Mouse (Mus musculus): ENCODE results near the gene Msmp. TPM values are rescaled to one million over a fixed set of nuclear protein-coding genes. Genes with fewer than 3 reads are reported as not detected.
"Not testable (repeated sequence)": the region's sequence is repeated elsewhere in the genome, so short reads cannot be mapped to it uniquely, and the experiment has no call there.

Msmp gene
- polyA plus RNA-seq, 1 experiment from 2014 or later, result 1.8 TPM

GRCm38 (mm10) chr4:43612534-43612933 lies 28.2 kb upstream of the Msmp start:
- WGBS, result 47% methylated on average over 10 of the region's 10 CpGs
- H3K27me3 ChIP-seq (ENCODE audit: insufficient read depth, poor library complexity, severe bottlenecking), result no peaks in the 10 kb centered on the region
- H3K27ac ChIP-seq, result no peak overlapping the region
- no peaks in the 10 kb centered on the region for H3K36me3 ChIP-seq
- no peaks in the 10 kb centered on the region for H3K4me1 ChIP-seq
- DNase-seq (ENCODE audit: low spot score), result no peak
- no peak overlapping the region for H3K4me3 ChIP-seq
- no peaks in the 10 kb centered on the region for H3K9me3 ChIP-seq

- Histone ChIP-seq H3K36me3 (no peaks in the 10 kb centered on the region), H3K9me3 (no peaks in the 10 kb centered on the region), H3K4me1 (peaks cover 10% of the 10 kb centered on the region), H3K4me3 (no peak overlapping the region), H3K27me3 (ENCODE audit: insufficient read depth, poor library complexity, severe bottlenecking) (no peaks in the 10 kb centered on the region), H3K27ac (no peak overlapping the region)
- DNase-seq (ENCODE audit: low spot score), result no peak
- 52% methylated on average over 9 of the region's 9 CpGs for WGBS
Observed at GRCm38 (mm10) chr4:43604751-43605685, 20.7 kb upstream of the Msmp start.

- Histone ChIP-seq H3K4me3 (no peak overlapping the region), H3K36me3 (no peaks in the 10 kb centered on the region), H3K27me3 (ENCODE audit: insufficient read depth, poor library complexity, severe bottlenecking) (no peaks in the 10 kb centered on the region), H3K4me1 (peaks cover 10% of the 10 kb centered on the region), H3K27ac (no peak overlapping the region), H3K9me3 (no peaks in the 10 kb centered on the region)
- 57% methylated on average over 3 of the region's 3 CpGs for WGBS
- no peak for DNase-seq (ENCODE audit: low spot score)
Observed at GRCm38 (mm10) chr4:43604099-43604498, 19.8 kb upstream of the Msmp start.

GRCm38 (mm10) chr4:43600195-43600934 lies 16.1 kb upstream of the Msmp start:
- peaks cover 10% of the 10 kb centered on the region for H3K4me1 ChIP-seq
- H3K27ac ChIP-seq, result no peak overlapping the region
- no peaks in the 10 kb centered on the region for H3K9me3 ChIP-seq
- H3K27me3 ChIP-seq (ENCODE audit: insufficient read depth, poor library complexity, severe bottlenecking), result no peaks in the 10 kb centered on the region
- 76% methylated on average over 9 of the region's 9 CpGs for WGBS
- no peaks in the 10 kb centered on the region for H3K36me3 ChIP-seq
- H3K4me3 ChIP-seq, result no peak overlapping the region
- no peak for DNase-seq (ENCODE audit: low spot score)

GRCm38 (mm10) chr4:43598650-43599380 lies 14.5 kb upstream of the Msmp start:
- 83% methylated on average over 7 of the region's 7 CpGs for WGBS
- Histone ChIP-seq H3K36me3 (no peaks in the 10 kb centered on the region), H3K4me1 (no peaks in the 10 kb centered on the region), H3K27ac (no peak overlapping the region), H3K9me3 (no peaks in the 10 kb centered on the region), H3K4me3 (no peak overlapping the region), H3K27me3 (ENCODE audit: insufficient read depth, poor library complexity, severe bottlenecking) (no peaks in the 10 kb centered on the region)
- DNase-seq (ENCODE audit: low spot score), result no peak

- Histone ChIP-seq H3K9me3 (no peaks in the 10 kb centered on the region), H3K4me3 (no peak overlapping the region), H3K4me1 (no peaks in the 10 kb centered on the region), H3K27ac (no peak overlapping the region), H3K27me3 (ENCODE audit: insufficient read depth, poor library complexity, severe bottlenecking) (no peaks in the 10 kb centered on the region), H3K36me3 (no peaks in the 10 kb centered on the region)
- no peak for DNase-seq (ENCODE audit: low spot score)
- WGBS, result 83% methylated on average over 4 of the region's 4 CpGs
Observed at GRCm38 (mm10) chr4:43598200-43598599, 13.9 kb upstream of the Msmp start.

GRCm38 (mm10) chr4:43596597-43596996 lies 12.3 kb upstream of the Msmp start:
- H3K4me3 ChIP-seq; H3K27me3 ChIP-seq (ENCODE audit: insufficient read depth, poor library complexity, severe bottlenecking); H3K27ac ChIP-seq; DNase-seq (ENCODE audit: low spot score); H3K9me3 ChIP-seq; H3K36me3 ChIP-seq; H3K4me1 ChIP-seq: not testable (repeated sequence)
- 82% methylated on average over 2 of the region's 2 CpGs for WGBS

GRCm38 (mm10) chr4:43593453-43593852 lies 9.2 kb upstream of the Msmp start:
- no peaks in the 10 kb centered on the region for H3K27me3 ChIP-seq (ENCODE audit: insufficient read depth, poor library complexity, severe bottlenecking)
- H3K27ac ChIP-seq, result no peak overlapping the region
- H3K4me1 ChIP-seq, result no peaks in the 10 kb centered on the region
- no peaks in the 10 kb centered on the region for H3K9me3 ChIP-seq
- no peak for DNase-seq (ENCODE audit: low spot score)
- H3K36me3 ChIP-seq, result no peaks in the 10 kb centered on the region
- no peak overlapping the region for H3K4me3 ChIP-seq
- WGBS, result 68% methylated on average over 3 of the region's 3 CpGs

GRCm38 (mm10) chr4:43591961-43592360 lies 7.7 kb upstream of the Msmp start:
- no peak overlapping the region for H3K4me3 ChIP-seq
- H3K27me3 ChIP-seq (ENCODE audit: insufficient read depth, poor library complexity, severe bottlenecking), result no peaks in the 10 kb centered on the region
- H3K9me3 ChIP-seq, result no peaks in the 10 kb centered on the region
- DNase-seq (ENCODE audit: low spot score), result no peak
- no peaks in the 10 kb centered on the region for H3K36me3 ChIP-seq
- 71% methylated on average over 3 of the region's 3 CpGs for WGBS
- H3K4me1 ChIP-seq, result peaks cover 10% of the 10 kb centered on the region; the same call in 1 of the 2 replicates
- no peak overlapping the region for H3K27ac ChIP-seq

GRCm38 (mm10) chr4:43591543-43591942 lies 7.2 kb upstream of the Msmp start:
- Histone ChIP-seq H3K36me3 (no peaks in the 10 kb centered on the region), H3K4me3 (no peak overlapping the region), H3K27me3 (ENCODE audit: insufficient read depth, poor library complexity, severe bottlenecking) (no peaks in the 10 kb centered on the region), H3K9me3 (no peaks in the 10 kb centered on the region), H3K27ac (no peak overlapping the region), H3K4me1 (peaks cover 10% of the 10 kb centered on the region; the same call in 1 of the 2 replicates)
- DNase-seq (ENCODE audit: low spot score), result no peak
- 59% methylated on average over 5 of the region's 5 CpGs for WGBS

- Histone ChIP-seq H3K27me3 (ENCODE audit: insufficient read depth, poor library complexity, severe bottlenecking) (no peaks in the 10 kb centered on the region), H3K36me3 (peaks cover 22% of the 10 kb centered on the region), H3K4me3 (no peak overlapping the region), H3K9me3 (no peaks in the 10 kb centered on the region), H3K4me1 (peaks cover 35% of the 10 kb centered on the region), H3K27ac (no peak overlapping the region)
- 33% methylated on average over 7 of the region's 7 CpGs for WGBS
- no peak for DNase-seq (ENCODE audit: low spot score)
Observed at GRCm38 (mm10) chr4:43587681-43588080, 3.4 kb upstream of the Msmp start.

- Histone ChIP-seq H3K36me3 (peaks cover 34% of the 10 kb centered on the region), H3K27me3 (ENCODE audit: insufficient read depth, poor library complexity, severe bottlenecking) (no peaks in the 10 kb centered on the region), H3K27ac (no peak overlapping the region), H3K9me3 (no peaks in the 10 kb centered on the region), H3K4me1 (peaks cover 35% of the 10 kb centered on the region), H3K4me3 (no peak overlapping the region)
- DNase-seq (ENCODE audit: low spot score), result no peak
- WGBS, result 62% methylated on average over 8 of the region's 8 CpGs
Observed at GRCm38 (mm10) chr4:43586411-43586810, 2.1 kb upstream of the Msmp start.

GRCm38 (mm10) chr4:43585682-43586081 lies 1.4 kb upstream of the Msmp start:
- DNase-seq (ENCODE audit: low spot score), result no peak
- 51% methylated on average over 10 of the region's 10 CpGs for WGBS
- H3K27ac ChIP-seq, result peak overlapping the region; percentile 7; the same call in 1 of the 2 replicates

More at GRCm38 (mm10) chr4:43585682-43586081, 1.4 kb upstream of the Msmp start:
- peaks cover 41% of the 10 kb centered on the region for H3K36me3 ChIP-seq
- H3K4me1 ChIP-seq, result peaks cover 35% of the 10 kb centered on the region
- H3K9me3 ChIP-seq, result no peaks in the 10 kb centered on the region
- no peak overlapping the region for H3K4me3 ChIP-seq
- H3K27me3 ChIP-seq (ENCODE audit: insufficient read depth, poor library complexity, severe bottlenecking), result no peaks in the 10 kb centered on the region

Measured in heart, embryonic 10.5 days (tissue).